Mouse (Mus musculus) frontal cortex, postnatal 14 days (tissue): ENCODE measurements around the gene Vash1.

Experiments
- DNase-seq, 2 experiments: peaks; one replicate each; pipeline ENCODE4 v3.0.0; 2022; ENCODE audit warnings: low spot score in 2 of 2

Vash1 gene

DNA sequence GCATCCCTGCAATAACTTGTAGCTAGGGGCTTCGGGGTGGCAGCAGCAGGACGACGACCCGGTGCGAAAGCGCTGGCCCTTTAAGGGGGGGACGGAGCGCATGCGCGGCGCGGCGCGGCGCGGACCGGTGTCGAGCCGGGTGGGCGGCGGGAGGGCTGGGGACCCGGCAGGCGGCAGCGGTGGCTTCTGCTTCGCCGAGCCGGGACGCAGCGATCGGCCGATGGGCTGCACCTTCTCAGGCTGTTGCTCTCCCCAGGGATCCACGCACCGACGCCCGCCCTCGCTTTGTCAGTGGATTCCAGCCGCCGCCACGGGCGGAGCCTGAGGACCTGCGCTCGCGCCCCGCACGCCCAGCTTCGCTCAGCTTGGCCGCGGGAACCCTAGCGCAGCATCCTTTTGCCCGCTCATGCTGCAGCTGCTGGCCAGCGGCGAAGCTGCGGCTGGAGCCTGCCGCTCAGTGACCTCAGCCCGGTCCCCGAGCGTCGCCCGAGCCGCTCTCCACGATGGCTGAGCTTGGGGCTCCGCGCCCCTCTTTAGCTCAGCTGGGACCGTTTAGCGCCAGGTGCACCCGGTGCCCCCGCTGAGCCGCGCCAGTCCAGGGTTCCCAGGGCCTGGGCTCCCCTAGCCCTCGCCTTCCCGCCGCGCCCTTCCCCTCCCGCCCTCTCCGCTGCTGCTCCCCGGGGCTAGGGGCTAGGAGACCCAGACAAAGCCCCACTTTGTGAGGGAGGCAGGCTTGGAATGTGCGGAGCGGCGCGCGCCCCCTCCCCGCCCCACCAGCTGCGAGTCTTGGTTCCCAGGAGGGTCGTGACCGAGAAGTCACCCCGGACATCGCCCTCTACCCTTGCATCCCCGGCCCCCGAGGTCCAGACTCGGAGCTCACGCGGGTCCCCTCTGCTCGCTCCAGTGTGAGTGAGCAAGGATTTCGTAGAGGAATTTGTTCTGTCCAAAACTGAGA lies at the start of gene Vash1:
TSS of gene Vash1 (plus strand) at position 110 of the 955 bp plus-strand sequence.
- DNase-seq: peak; percentile 38 to 66

DNA sequence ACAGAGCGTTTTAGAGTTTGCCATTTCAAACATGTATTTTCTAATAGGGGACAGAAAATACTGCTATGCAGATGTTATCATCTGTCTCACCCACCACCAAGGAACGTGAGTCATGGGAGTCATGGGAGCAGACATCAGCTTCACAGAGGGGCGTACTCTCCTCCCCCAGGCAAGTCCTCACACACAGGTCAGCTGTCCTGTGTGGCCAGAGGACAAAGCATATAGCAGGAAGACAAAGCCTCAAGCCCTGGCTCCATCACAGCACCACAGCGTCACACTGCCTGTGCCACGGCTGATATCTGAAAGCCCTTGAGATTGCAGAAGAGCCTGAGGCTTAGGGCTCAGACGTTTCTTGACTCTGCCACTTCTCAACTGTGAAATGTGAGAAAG lies 49.7 kb upstream of the Vash1 start:
- no peak for DNase-seq

DNA sequence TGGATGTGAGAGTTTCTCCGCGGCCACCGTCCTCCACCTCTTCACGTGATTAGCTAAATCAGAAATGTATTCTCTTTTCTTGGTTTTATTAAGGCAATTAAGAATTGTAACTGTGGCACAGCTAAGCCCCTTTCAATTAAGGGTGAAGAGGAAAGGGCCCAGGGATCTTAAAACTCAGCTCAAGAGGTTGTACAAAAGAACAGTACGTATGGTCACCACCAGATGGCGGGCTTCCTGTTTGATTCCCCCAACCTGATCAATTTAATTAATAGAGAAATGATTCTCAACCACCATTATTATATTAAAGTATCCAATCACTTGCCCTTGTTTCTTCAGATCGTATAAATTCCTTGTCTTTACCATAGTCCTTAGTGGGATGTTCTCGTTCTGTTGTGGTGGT lies 36.7 kb upstream of the Vash1 start:
- DNase-seq: no peak

DNA sequence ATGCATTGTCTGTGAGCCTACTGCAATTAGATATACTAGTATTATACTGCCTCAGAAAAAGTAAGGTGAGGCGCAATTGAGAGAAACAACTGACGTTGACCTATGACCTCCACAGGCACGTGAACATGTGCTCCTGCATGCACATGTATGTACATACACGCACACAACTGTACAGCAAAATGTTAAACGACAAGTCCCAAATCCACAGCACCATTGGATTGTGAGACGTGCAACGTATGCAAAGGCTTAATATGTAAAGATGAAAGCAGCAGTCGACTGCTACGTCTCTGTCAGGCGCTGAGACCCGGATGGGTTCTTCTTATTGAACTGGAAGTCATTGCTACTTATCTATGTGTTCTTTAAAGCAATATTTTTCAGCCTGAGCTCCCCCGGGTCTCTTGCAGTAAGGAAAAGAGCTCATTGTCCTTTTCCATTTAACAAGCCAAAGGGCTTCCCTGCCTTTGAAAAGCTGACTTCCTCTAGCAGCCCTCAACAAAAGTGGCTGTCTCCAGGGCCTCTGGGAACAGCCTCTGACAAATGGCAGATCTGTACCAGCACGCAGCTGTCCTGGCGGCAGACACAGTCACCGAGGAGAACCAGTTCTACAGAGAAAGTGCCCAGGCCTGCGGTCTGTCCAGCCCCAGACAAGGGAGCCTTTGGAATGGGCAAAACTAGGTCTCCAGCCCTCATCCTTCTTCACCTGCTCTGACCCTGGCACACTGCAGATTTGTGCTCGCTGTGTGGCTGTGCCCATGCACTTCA lies 33.8 kb upstream of the Vash1 start:
- DNase-seq: peak; percentile 14 to 55

DNA sequence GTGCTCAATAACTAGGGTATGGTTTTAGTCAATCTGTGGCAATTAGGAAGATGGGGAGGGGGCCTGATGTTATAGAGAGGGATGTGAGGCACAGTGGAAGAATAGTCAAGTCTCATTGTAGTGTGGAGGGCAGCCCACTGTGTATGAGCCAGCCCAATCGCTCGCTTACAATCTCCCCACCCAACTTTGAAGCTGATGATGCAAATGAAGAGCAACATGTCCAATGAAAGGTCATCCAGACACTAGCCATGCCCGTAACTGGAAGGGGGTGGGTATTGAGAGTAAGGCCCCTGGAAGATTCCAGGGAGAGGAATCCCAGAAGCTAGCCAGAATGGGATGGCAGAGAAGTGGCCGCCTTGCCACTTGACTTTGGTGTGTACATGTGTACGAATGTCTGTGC lies 33.0 kb upstream of the Vash1 start:
- DNase-seq: no peak

DNA sequence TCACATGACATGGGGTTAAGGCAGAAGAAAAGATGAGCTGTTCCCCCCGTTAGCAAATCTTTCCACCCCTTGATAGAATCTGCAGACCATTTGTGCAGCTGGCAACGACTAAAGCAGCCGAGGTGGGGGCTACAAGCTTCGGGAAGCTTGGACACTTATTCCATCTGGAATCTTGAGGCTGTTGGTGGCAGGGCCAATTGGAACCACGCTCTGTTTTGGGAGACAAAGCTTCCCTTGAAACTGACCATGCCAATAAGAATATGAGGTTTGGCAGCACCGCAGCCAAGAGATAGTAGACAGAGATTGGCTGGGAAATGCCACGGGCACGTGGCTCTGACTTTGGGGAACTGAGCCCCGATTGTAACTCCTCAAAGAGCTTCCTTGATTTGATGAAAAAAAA lies 31.7 kb upstream of the Vash1 start:
- no peak for DNase-seq

DNA sequence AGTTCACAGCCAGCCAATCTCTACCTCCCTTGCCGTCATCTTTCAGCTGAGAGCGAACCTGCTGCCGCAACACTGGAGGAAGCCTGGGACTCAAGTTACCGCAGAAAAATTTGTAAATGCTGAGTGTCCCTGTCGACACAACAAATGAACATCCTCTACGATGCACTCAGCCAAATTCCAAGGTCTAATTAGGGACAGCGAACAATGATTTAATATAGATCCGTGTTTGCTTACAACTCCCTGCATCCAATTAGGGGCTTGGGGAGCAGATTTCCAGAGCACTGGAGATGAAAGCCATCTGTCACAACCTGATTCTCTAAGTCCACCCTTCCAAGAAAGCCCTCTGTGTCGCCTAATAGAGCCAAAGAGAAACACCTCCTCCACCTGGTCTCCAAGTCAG lies 31.2 kb upstream of the Vash1 start:
- DNase-seq: no peak

DNA sequence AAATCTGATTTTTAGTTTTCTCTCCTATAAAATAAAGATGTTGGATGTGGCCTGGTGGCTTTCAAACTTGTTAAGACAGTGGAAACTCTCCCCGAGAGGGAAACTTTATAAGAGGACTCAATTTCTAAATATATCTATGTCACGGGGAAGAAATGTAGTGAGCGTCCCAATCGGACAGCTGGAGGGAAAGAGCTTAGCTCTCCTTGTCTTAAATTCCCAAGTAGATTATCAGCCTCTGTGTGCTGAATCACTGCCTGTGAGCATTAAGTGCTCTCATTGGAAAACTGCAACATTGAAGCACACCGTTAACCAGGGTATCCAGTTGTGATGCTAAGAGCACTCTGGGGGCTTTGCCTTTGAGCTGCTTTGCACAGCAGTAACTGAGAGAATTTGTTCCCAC lies 30.8 kb upstream of the Vash1 start:
- DNase-seq: no peak

DNA sequence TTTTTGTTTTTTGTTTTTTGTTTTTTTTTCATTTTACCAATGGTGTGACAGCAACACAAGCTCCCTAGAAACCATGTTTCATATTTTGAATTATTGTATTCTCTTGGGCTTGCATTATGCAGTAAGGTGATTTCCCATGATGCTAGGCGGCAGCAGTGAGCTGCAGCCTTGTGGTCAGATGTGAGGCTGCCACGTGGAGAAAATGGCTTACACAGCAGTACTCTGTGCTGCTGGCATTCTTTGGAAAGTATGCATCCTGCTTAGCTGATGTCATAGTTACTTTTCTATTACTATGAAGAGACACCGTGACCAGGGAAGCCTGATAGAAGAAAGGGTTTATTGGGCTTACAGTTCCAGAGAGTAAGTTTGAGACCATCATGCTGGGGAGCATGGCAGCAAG lies 30.0 kb upstream of the Vash1 start:
- no peak for DNase-seq

DNA sequence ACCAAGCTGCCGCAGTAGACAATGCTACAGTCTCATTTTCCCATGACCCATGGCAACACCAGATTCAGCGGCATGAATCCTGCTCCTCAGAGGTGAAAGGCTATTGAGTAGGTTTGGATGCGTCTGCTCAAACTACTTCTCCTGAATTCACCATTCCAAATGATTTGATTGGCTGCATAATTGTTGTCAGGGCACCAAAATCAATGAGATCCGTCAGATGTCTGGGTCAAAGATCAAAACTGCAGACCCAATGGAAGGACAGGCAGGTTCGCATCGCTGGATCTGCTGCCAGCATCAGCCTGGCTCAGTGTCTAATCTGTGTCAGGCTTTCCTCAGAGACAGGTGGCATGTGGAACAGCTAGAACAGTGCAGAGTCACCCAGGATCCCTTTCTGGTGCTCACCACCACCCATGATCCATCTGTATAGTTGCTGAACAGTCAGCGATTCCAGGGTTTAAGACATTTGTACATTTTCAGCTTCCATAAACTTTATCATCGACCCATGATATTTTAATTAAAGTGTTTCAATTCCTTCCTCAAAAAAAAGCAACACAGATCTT lies 27.1 kb upstream of the Vash1 start:
- no peak for DNase-seq

DNA sequence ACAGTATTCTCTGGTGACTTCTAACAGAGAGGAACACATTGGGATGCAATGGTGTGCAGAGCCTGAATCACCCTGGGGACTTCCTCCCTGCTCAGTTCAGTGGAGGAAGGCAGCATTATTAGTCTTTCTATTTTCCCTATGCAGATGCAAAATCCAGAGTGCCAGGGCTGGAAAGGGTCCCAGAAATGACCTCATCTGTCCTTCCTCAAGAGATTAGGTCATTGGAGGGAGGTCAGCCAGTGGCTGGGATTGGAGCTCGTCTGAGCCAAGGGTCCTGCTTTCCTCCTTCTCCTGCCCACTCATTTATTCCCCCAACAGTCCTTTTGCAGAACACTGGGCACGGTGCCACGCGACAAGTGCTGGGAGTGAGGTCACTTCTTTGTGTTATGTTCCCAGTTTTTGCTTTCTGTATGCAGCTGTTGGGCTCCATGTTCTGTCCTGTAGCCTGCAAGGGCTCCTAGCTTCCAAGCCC lies 25.9 kb upstream of the Vash1 start:
- peak; percentile 51 to 75 for DNase-seq

DNA sequence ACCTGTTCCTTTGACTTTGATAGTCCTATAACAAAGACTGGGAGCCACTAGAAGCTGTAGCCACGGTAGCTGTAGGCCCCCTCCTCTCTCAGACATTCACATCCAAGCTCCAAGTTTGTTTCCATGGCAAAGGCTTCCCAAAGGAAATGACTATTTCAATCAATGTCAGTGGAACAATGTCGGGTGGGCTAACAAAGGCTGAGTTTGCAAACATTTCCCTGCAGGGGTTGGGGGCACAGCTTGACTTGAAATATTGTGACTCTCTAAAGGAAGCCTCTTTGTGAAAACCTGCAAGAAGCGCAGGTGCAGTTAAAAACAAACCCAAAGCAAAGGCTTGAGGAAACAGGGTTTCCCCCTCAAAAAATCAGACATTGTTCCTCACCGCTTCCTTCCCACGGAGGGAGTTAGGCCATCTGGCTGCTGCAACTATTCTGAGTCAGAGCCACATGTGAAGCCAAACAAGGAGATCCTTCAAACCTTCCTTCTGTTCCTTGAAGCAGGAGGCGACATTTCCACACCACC lies 19.0 kb upstream of the Vash1 start:
- DNase-seq: no peak

DNA sequence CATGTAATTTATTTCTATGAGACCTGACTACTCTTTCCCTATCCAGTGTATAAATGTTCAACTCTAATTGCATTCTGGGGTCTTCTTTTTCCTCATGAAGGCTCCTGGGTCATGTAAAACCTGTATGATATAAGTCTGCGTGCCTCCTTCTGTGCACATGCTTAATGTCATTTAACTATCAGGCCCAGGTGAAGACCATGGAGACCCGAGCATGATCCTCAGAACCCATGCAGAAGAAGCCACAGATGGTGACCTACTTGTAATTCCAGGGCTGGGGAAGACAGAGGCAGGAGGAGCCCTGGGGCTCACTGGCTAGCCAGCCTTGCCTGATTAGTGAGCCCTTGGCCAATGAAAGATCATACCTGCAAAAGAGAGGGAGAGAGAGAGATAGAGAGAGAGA lies 18.0 kb upstream of the Vash1 start:
- no peak for DNase-seq

DNA sequence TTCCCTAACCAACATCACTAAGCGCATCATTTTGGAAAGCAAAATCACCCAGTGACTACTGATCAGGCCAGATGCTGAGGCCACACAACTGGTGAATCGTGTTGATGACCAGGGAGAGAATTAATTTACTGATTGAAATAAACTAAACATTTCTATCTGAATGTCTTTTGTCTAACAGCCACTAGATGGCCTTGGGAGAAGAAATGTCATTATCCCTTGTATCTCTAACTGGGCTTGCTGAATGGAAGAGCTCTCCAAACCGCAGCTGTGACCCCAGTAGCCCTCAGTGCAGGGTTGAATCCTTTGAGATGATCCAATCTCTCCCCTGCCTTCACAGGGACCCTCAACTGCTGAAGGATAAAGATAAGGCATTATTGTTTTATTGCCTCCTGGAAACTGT lies 12.8 kb upstream of the Vash1 start:
- DNase-seq: no peak

DNA sequence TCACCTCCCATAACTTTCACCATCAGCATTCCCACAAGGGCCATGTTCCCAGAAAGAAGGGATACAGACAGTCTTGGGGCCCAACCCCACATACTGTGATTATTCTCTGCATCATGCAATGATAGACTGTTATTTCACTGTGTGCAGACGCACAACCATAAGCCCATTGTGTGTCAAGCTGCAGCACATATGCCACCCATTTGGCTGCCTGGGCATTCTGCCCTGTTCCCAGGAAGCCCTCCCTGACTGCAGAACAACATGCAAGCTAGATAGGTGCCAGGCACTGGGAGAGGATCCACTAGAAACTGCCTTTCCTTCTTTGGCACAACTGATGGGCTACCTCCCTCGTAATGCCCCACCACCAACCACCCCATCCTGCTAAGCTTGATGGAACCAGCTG lies 10.1 kb upstream of the Vash1 start:
- no peak for DNase-seq

DNA sequence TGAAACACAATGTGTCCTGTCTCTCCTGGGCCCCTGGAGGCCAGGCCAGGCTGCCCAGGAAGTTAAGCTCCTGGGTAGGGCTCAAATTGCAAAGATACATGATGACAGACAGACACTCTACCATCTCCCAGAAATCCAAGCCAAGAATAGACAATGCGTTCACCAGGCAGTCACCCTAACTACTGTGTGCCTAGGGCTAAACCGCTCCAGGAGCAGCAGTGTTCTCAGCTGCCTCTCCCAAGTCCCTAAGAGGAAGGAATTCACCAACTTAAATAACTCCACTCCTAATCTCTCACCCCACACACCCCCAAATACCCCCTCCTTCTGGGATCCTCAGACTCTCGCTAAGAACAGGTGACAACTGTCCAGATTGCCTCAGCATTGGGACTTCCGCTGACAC lies 6.4 kb upstream of the Vash1 start:
- DNase-seq: no peak

DNA sequence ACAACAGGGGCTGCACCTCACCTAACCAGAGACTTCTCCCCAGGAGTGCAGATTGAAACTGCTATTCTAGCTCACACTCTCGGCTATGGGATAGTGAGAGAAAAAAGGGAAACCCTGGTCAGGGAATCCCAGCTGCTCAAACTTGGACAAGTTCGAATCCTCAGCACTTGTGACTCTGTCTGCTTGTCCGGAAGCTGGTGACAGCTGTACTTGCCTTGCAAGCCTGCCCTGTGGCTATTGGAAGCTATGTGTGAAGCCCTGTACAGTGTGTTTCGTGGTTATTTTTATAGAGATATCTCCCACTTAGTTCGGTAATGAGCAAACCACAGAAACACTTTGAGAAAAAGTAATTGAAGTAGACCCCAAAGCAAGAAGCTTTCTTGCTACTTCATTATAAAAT lies 6.0 kb upstream of the Vash1 start:
- DNase-seq: no peak

DNA sequence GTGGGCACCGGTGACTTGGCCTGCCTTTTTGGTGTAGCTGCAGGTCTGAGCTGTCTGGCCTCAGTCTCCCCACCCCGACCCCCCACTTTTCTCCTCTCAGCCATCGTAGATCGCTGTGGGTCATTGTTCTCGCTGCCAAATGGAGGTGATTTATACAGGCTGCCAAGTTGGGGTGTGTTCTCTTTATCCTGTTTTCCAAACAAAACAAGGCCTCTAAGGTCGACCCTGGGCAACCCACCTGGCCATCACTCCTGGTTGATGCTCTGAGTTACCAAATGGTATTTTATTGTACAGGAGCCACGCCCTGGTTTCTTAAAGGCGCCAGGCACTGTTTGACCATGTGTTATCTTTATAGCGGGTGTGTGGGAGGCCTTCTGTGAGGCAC lies 1.0 kb downstream of the Vash1 start:
- DNase-seq: no peak

DNA sequence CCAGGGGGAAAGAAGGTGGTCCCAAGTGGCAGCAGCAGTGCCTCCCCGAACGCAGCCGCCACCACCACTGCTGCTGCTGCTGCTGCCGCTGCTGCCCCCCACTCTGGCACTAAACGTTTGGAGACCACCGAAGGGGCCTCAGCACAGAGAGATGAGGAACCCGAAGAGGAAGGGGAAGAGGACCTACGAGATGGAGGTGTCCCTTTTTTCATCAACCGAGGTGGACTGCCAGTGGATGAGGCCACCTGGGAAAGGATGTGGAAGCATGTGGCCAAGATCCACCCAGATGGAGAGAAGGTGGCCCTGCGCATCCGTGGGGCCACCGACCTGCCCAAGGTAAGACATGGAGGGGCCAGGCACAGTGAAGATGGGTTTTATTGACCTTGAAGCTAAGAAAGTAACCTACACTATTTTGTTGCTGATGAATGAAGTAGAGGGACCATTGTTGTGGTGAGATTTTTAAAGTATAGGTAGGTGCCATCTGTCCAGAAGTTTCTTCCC lies 1.5 kb downstream of the Vash1 start:
- no peak for DNase-seq

DNA sequence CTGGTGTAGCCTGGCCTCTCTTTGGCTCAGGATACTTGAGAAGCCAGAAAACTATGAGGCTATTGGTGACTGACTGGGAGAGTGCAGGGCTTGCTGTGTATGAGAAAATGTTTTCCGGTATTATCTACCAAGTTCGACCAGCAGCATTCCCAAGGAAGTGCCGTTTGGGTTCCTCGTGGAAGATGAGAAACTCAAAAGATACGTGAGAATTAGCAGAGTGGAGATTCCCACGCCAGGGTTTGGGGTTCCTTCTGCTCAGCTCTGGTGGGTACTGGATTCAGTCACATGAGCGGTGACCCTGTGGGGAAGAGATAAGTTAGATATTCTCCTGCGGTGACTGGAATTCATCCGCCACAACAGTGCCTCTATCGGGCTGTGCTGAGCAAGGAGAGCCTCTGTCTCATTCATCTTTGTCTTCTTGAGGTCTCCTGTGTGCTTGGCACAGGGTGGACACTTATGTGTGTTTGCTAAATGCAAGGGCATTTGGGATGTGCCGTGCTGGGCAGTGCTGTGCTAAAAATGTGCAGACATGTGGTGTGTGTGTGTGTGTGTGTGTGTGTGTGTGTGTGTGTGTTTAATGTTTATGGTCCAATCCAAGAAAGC lies 2.2 kb downstream of the Vash1 start:
- DNase-seq: no peak

DNA sequence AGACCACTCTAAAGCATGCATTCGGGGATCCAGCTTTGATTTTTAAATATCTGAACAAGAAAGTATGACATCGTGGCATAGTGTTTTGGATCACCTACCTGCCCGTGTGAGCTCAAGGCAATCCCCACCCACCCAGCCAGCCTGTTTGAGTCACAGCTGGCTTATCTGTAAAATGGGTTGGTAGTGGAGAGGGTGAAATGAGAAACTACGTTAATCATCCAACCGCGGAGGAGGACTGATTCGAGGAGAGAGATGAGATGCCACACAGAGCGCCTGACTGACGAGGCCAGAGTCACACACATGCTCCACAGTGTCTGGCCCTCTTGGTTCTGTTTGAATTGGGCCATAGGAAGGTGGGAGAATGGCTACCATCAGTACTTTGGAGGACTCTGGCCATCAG lies 3.1 kb downstream of the Vash1 start:
- no peak for DNase-seq

DNA sequence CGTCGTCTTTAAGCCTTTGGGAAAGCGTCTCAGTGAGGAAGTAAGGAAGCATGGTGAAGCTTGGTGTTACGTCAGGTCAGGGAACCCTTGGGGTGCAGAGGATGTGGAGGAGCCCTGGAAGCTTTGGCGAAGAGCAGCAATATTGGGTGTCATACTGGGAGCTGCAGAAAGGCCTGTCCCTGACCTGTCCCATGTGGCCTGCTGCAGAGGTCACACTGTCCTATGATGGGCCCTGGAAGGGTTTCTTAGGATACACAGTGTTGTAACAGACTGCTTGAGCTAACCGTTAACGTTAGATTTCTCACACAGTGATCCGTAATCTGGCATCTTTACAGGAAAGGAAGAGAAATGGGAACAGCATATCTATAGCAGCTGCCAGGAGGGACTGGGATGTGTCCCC lies 3.7 kb downstream of the Vash1 start:
- DNase-seq: no peak
